Mouse (Mus musculus) E14TG2a.4 (cell line): ENCODE results near the gene Btbd19.

ENCODE experiments used
- H3K27me3 ChIP-seq: 2 replicates; pipeline ENCODE4 v1.6.1; 2014; ENCODE audit warnings: low read length, control low read depth; ENCODE audit not compliant: insufficient read depth
- H3K36me3 ChIP-seq: 2 replicates; pipeline ENCODE4 v1.6.1; 2014; ENCODE audit warnings: low read length, control low read depth; ENCODE audit not compliant: insufficient read depth
- H3K4me1 ChIP-seq: replicated peaks from 2 replicates; pipeline ENCODE4 v1.6.1; 2014; ENCODE audit warnings: low read depth, low read length, control low read depth
- H3K4me3 ChIP-seq: replicated peaks from 2 replicates; pipeline ENCODE4 v1.5.1; 2014; ENCODE audit warnings: mild to moderate bottlenecking, low read length
- H3K9me3 ChIP-seq: 2 replicates; pipeline ENCODE4 v1.6.1; 2014; ENCODE audit warnings: low read length, control low read depth
- CTCF ChIP-seq: conservative IDR thresholded peaks from 2 replicates; pipeline ENCODE4 v1.5.1; 2014; ENCODE audit warnings: low read length
- NANOG ChIP-seq: IDR thresholded peaks from 2 replicates; pipeline ENCODE4 v1.6.1; 2014; ENCODE audit warnings: borderline replicate concordance, low read length, mixed read lengths
- POU5F1 ChIP-seq: IDR thresholded peaks from 2 replicates; pipeline ENCODE4 v1.6.1; 2014; ENCODE audit warnings: low read length, borderline replicate concordance

The Btbd19 gene

GRCm38 (mm10) chr4:117151416-117151815 lies 25.9 kb upstream of the Btbd19 start:
- Histone ChIP-seq H3K27me3 (no peaks in the 10 kb centered on the region), H3K4me1 (peaks cover 73% of the 10 kb centered on the region), H3K4me3 (peak overlapping the region; percentile 94), H3K9me3 (no peaks in the 10 kb centered on the region), H3K36me3 (peaks cover 80% of the 10 kb centered on the region)
- TF ChIP-seq CTCF = no peak
- TF ChIP-seq NANOG = no peak
- TF ChIP-seq POU5F1 = no peak

GRCm38 (mm10) chr4:117150212-117150733 lies 24.7 kb upstream of the Btbd19 start:
- no peaks in the 10 kb centered on the region for H3K27me3 ChIP-seq
- no peak for TF ChIP-seq CTCF
- TF ChIP-seq NANOG = no peak
- no peak for TF ChIP-seq POU5F1
- H3K9me3 ChIP-seq = no peaks in the 10 kb centered on the region
- no peak overlapping the region for H3K4me3 ChIP-seq
- H3K4me1 ChIP-seq = peaks cover 82% of the 10 kb centered on the region
- peaks cover 78% of the 10 kb centered on the region for H3K36me3 ChIP-seq

- Histone ChIP-seq H3K27me3 (no peaks in the 10 kb centered on the region), H3K4me3 (peak overlapping the region; percentile 63), H3K9me3 (no peaks in the 10 kb centered on the region), H3K36me3 (peaks cover 71% of the 10 kb centered on the region), H3K4me1 (peaks cover 88% of the 10 kb centered on the region)
- TF ChIP-seq POU5F1 = no peak
- TF ChIP-seq NANOG = no peak
- TF ChIP-seq CTCF = no peak
Measured at GRCm38 (mm10) chr4:117149291-117150211, 24.0 kb upstream of the Btbd19 start.

GRCm38 (mm10) chr4:117148815-117149214 lies 23.3 kb upstream of the Btbd19 start:
- TF ChIP-seq CTCF (no peak), POU5F1 (no peak), NANOG (no peak)
- no peaks in the 10 kb centered on the region for H3K27me3 ChIP-seq
- H3K9me3 ChIP-seq = no peaks in the 10 kb centered on the region
- H3K36me3 ChIP-seq = peaks cover 63% of the 10 kb centered on the region
- H3K4me3 ChIP-seq = peak overlapping the region; percentile 63
- peaks cover 86% of the 10 kb centered on the region for H3K4me1 ChIP-seq

GRCm38 (mm10) chr4:117148047-117148713 lies 22.7 kb upstream of the Btbd19 start:
- Histone ChIP-seq H3K4me1 (peaks cover 86% of the 10 kb centered on the region), H3K4me3 (peak overlapping the region; percentile 63), H3K27me3 (no peaks in the 10 kb centered on the region), H3K9me3 (no peaks in the 10 kb centered on the region), H3K36me3 (peaks cover 57% of the 10 kb centered on the region)
- TF ChIP-seq CTCF (no peak), NANOG (no peak), POU5F1 (no peak)

- H3K9me3 ChIP-seq = no peaks in the 10 kb centered on the region
- peak overlapping the region; percentile 52 for H3K4me3 ChIP-seq
- no peaks in the 10 kb centered on the region for H3K27me3 ChIP-seq
- TF ChIP-seq NANOG = no peak
- TF ChIP-seq CTCF = peak; percentile 98
- no peak for TF ChIP-seq POU5F1
- H3K4me1 ChIP-seq = peaks cover 81% of the 10 kb centered on the region
- peaks cover 39% of the 10 kb centered on the region for H3K36me3 ChIP-seq
Measured at GRCm38 (mm10) chr4:117146176-117146575, 20.7 kb upstream of the Btbd19 start.

- Histone ChIP-seq H3K27me3 (no peaks in the 10 kb centered on the region), H3K36me3 (peaks cover 29% of the 10 kb centered on the region), H3K4me3 (peak overlapping the region; percentile 52; the same call in 1 of the 2 replicates), H3K9me3 (no peaks in the 10 kb centered on the region), H3K4me1 (peaks cover 74% of the 10 kb centered on the region)
- TF ChIP-seq NANOG (no peak), CTCF (no peak), POU5F1 (no peak)
Measured at GRCm38 (mm10) chr4:117145248-117145647, 19.7 kb upstream of the Btbd19 start.

- TF ChIP-seq NANOG (no peak), CTCF (no peak), POU5F1 (no peak)
- Histone ChIP-seq H3K4me3 (no peak overlapping the region), H3K4me1 (peaks cover 73% of the 10 kb centered on the region), H3K27me3 (no peaks in the 10 kb centered on the region), H3K36me3 (peaks cover 12% of the 10 kb centered on the region; the same call in 1 of the 2 replicates), H3K9me3 (no peaks in the 10 kb centered on the region)
Measured at GRCm38 (mm10) chr4:117143023-117143422, 17.5 kb upstream of the Btbd19 start.

- TF ChIP-seq CTCF = peak; percentile 15; the same call in 1 of the 2 replicates
- no peak for TF ChIP-seq POU5F1
- no peak for TF ChIP-seq NANOG
- H3K36me3 ChIP-seq = no peaks in the 10 kb centered on the region
- peaks cover 72% of the 10 kb centered on the region for H3K4me1 ChIP-seq
- no peaks in the 10 kb centered on the region for H3K27me3 ChIP-seq
- H3K9me3 ChIP-seq = no peaks in the 10 kb centered on the region
- H3K4me3 ChIP-seq = no peak overlapping the region
Measured at GRCm38 (mm10) chr4:117140613-117141012, 15.1 kb upstream of the Btbd19 start.
